Mouse (Mus musculus) liver, embryonic 11.5 days (tissue): ENCODE measurements at regions not wholly inside any gene's neighbourhood (a gene's known extent, or its start where the extent isn't known, plus 50 kb on each side); places are given as distances from the start of the nearest gene placed in this dataset.
"Not testable (repeated sequence)": the region's sequence is repeated elsewhere in the genome, so short reads cannot be mapped to it uniquely, and the experiment has no call there.

Experiments used
- ATAC-seq: fragments of 200-750 bp; cut with Nextera tagmentation; replicated peaks from 2 replicates; pipeline ENCODE4 v1.8.0; 2017; ENCODE audit warnings: moderate number of reproducible peaks, mild to moderate bottlenecking, moderate TSS enrichment, moderate library complexity; ENCODE audit not compliant: low FRiP score
- DNase-seq: peaks from one replicate; pipeline ENCODE4 v3.0.0-alpha.2; 2017; ENCODE audit warnings: low spot score
- H3K27ac ChIP-seq: fragments of 300-500 bp; sonication (generic); 2 replicates; pipeline ENCODE4 v1.5.1; 2014; ENCODE audit warnings: mild to moderate bottlenecking, low read depth, low read length, control low read depth
- H3K27me3 ChIP-seq: fragments of 300-500 bp; sonication (generic); replicated peaks from 2 replicates; pipeline ENCODE4 v1.6.1; 2014; ENCODE audit warnings: low read length, mixed read lengths; ENCODE audit not compliant: control insufficient read depth, insufficient read depth
- H3K36me3 ChIP-seq: fragments of 300-500 bp; sonication (generic); 2 replicates; pipeline ENCODE4 v1.6.1; 2014; ENCODE audit warnings: mild to moderate bottlenecking, low read length, moderate library complexity, mixed read lengths; ENCODE audit not compliant: control insufficient read depth, insufficient read depth
- H3K4me1 ChIP-seq: fragments of 300-500 bp; sonication (generic); replicated peaks from 2 replicates; pipeline ENCODE4 v1.6.1; 2014; ENCODE audit warnings: low read length, mixed read lengths; ENCODE audit not compliant: control insufficient read depth, insufficient read depth
- H3K4me2 ChIP-seq: fragments of 300-500 bp; sonication (generic); 2 replicates; pipeline ENCODE4 v1.6.1; 2014; ENCODE audit warnings: mild to moderate bottlenecking, control low read depth, moderate library complexity
- H3K4me3 ChIP-seq: fragments of 300-500 bp; sonication (generic); 2 replicates; pipeline ENCODE4 v1.5.1; 2014; ENCODE audit warnings: low read depth, low read length, control low read depth
- H3K9ac ChIP-seq: fragments of 300-500 bp; sonication (generic); 2 replicates; pipeline ENCODE4 v1.6.1; 2014; ENCODE audit warnings: low read depth, low read length, control low read depth
- H3K9me3 ChIP-seq: fragments of 300-500 bp; sonication (generic); 2 replicates; pipeline ENCODE4 v1.6.1; 2016; ENCODE audit warnings: low read length, inconsistent platforms, mixed read lengths; ENCODE audit not compliant: control insufficient read depth
- WGBS: fragments of 180-500 bp; shearing (Covaris S2); extraction: QIAGEN DNeasy Blood & Tissue Kit; methylation state at CpG from one replicate; pipeline ENCODE4 v1.1.7; 2014; 5-methylcytosine and 5-hydroxymethylcytosine counted together

DNA sequence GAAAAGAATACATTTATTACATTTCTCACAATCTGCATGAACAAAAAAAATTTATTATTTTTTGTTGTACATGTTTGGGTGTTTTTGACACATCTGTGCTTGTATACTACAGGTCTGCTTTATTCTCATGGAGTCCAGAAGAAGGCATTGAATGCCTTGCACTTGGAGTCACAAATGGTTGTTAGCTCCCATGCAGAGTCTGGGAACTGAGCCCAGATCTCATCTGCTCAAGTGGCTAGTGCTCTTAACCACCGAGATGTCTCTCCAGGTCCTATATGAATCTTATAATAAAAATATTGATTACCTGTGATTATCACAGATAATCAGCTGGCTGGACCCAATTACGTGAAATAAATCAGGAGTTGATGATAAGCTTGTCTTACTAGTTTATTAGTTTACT, 417.2 kb downstream of the Edem1 start:
- H3K9me3 ChIP-seq: no peaks in the 10 kb centered on the region
- H3K9ac ChIP-seq: no peak overlapping the region
- 61% methylated on average over 2 of the region's 2 CpGs for WGBS
- no peak overlapping the region for H3K4me2 ChIP-seq
- H3K27ac ChIP-seq: no peak overlapping the region
- H3K4me3 ChIP-seq: no peak overlapping the region
- DNase-seq (no peak), ATAC-seq (no peak)
- no peaks in the 10 kb centered on the region for H3K4me1 ChIP-seq
- H3K36me3 ChIP-seq: no peaks in the 10 kb centered on the region
- no peaks in the 10 kb centered on the region for H3K27me3 ChIP-seq

DNA sequence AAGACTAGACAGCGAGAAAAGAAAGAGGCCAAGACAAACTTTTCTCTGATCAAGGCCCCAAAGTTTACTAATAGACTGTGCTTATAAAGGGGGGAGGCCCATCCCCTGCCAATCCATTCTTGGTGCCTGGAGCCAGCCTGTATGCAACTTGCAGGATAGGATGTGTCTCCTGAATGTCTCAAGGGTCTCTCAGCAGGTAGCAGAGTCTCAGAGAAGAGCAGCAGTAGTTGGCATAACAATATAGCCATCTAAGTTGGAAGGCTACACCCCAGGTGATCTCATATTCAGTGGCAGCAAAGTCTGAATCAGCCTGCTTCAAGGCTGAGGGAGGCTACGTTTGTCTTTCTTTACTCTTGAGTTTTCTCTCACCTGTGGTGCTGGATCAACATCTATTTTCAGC, 418.1 kb downstream of the Edem1 start:
- H3K4me1 ChIP-seq, H3K27ac ChIP-seq, H3K9ac ChIP-seq, ATAC-seq, H3K4me3 ChIP-seq, H3K4me2 ChIP-seq, H3K27me3 ChIP-seq, DNase-seq, H3K36me3 ChIP-seq, H3K9me3 ChIP-seq: not testable (repeated sequence)
- WGBS: 43% methylated on average over 2 of the region's 2 CpGs
